Mouse (Mus musculus): ENCODE results near the gene Pex16. TPM values are rescaled to one million over a fixed set of nuclear protein-coding genes. Genes with fewer than 3 reads are reported as not detected.
"Not testable (repeated sequence)": the region's sequence is repeated elsewhere in the genome, so short reads cannot be mapped to it uniquely, and the experiment has no call there.

Gene Pex16
- polyA plus RNA-seq, 1 experiment from 2014 or later: 39.7 TPM

- Histone ChIP-seq H3K4me3 (replicated peaks) (0 out of 2 replicates have a peak overlapping the region, but pooled peaks have one; percentile 74), H3K9ac (replicated peaks) (no peak overlapping the region), H3K4me2 (peak overlapping the region; percentile 87), H3K36me3 (peaks cover 23% of the 10 kb centered on the region), H3K27me3 (replicated peaks) (no peaks in the 10 kb centered on the region), H3K4me1 (peaks cover 68% of the 10 kb centered on the region), H3K27ac (replicated peaks) (peak overlapping the region; percentile 83), H3K9me3 (replicated peaks) (no peaks in the 10 kb centered on the region)
- no peak for ATAC-seq (ENCODE audit: low FRiP score)
- WGBS: 75% methylated on average over 6 of the region's 6 CpGs
Measured at GRCm38 (mm10) chr2:92390206-92390930, 15.9 kb downstream of the Pex16 start.

GRCm38 (mm10) chr2:92391116-92391515 is 16.6 kb downstream of the Pex16 start:
- ATAC-seq (ENCODE audit: low FRiP score): no peak
- no peaks in the 10 kb centered on the region for H3K27me3 ChIP-seq (replicated peaks)

GRCm38 (mm10) chr2:92391703-92392317 is 17.3 kb downstream of the Pex16 start:
- H3K4me2 ChIP-seq: peak overlapping the region; percentile 61
- H3K4me1 ChIP-seq: peaks cover 62% of the 10 kb centered on the region
- WGBS: 14% methylated on average over 11 of the region's 11 CpGs
- no peak for ATAC-seq (ENCODE audit: low FRiP score)
- no peaks in the 10 kb centered on the region for H3K27me3 ChIP-seq (replicated peaks)
- H3K4me3 ChIP-seq (replicated peaks): peak overlapping the region; percentile 35
- no peaks in the 10 kb centered on the region for H3K9me3 ChIP-seq (replicated peaks)
- H3K9ac ChIP-seq (replicated peaks): peak overlapping the region; percentile 47
- H3K27ac ChIP-seq (replicated peaks): peak overlapping the region; percentile 78
- peaks cover 9% of the 10 kb centered on the region for H3K36me3 ChIP-seq

More at GRCm38 (mm10) chr2:92391116-92391515, 16.6 kb downstream of the Pex16 start:
- Histone ChIP-seq H3K4me1 (peaks cover 68% of the 10 kb centered on the region), H3K36me3 (peaks cover 16% of the 10 kb centered on the region), H3K27ac (replicated peaks) (0 out of 2 replicates have a peak overlapping the region, but pooled peaks have one; percentile 78), H3K9me3 (replicated peaks) (no peaks in the 10 kb centered on the region), H3K4me2 (peak overlapping the region; percentile 61), H3K4me3 (replicated peaks) (no peak overlapping the region), H3K9ac (replicated peaks) (peak overlapping the region; percentile 47; the same call in 1 of the 2 replicates)
- 87% methylated on average over 8 of the region's 8 CpGs for WGBS

GRCm38 (mm10) chr2:92392318-92393264 is 18.1 kb downstream of the Pex16 start:
- Histone ChIP-seq H3K36me3 (0 out of 2 replicates have a peak, but pooled peaks cover under 1% of the 10 kb centered on the region), H3K4me1 (peaks cover 63% of the 10 kb centered on the region), H3K4me3 (replicated peaks) (peak overlapping the region; percentile 35), H3K27ac (replicated peaks) (peak overlapping the region; percentile 78), H3K27me3 (replicated peaks) (no peaks in the 10 kb centered on the region), H3K4me2 (peak overlapping the region; percentile 61), H3K9me3 (replicated peaks) (no peaks in the 10 kb centered on the region), H3K9ac (replicated peaks) (peak overlapping the region; percentile 47)
- ATAC-seq (ENCODE audit: low FRiP score): no peak
- WGBS: 4% methylated on average over 26 of the region's 26 CpGs

GRCm38 (mm10) chr2:92395535-92395934 is 21.1 kb downstream of the Pex16 start:
- Histone ChIP-seq H3K27me3 (replicated peaks) (no peaks in the 10 kb centered on the region), H3K4me2 (no peak overlapping the region), H3K4me3 (replicated peaks) (no peak overlapping the region), H3K4me1 (peaks cover 66% of the 10 kb centered on the region), H3K9me3 (replicated peaks) (no peaks in the 10 kb centered on the region), H3K9ac (replicated peaks) (no peak overlapping the region), H3K36me3 (no peaks in the 10 kb centered on the region), H3K27ac (replicated peaks) (no peak overlapping the region)
- ATAC-seq (ENCODE audit: low FRiP score): no peak
- 91% methylated on average over 3 of the region's 3 CpGs for WGBS

GRCm38 (mm10) chr2:92397436-92397835 is 23.0 kb downstream of the Pex16 start:
- Histone ChIP-seq H3K9me3 (replicated peaks) (no peaks in the 10 kb centered on the region), H3K36me3 (no peaks in the 10 kb centered on the region), H3K4me3 (replicated peaks) (no peak overlapping the region), H3K27ac (replicated peaks) (no peak overlapping the region), H3K4me2 (no peak overlapping the region), H3K4me1 (peaks cover 57% of the 10 kb centered on the region), H3K27me3 (replicated peaks) (no peaks in the 10 kb centered on the region), H3K9ac (replicated peaks) (no peak overlapping the region)
- ATAC-seq (ENCODE audit: low FRiP score): no peak
- 72% methylated on average over 1 of the region's 1 CpGs for WGBS

- not testable (repeated sequence) for H3K36me3 ChIP-seq; ATAC-seq (ENCODE audit: low FRiP score); H3K27me3 ChIP-seq (replicated peaks); H3K27ac ChIP-seq (replicated peaks); H3K9me3 ChIP-seq (replicated peaks)
- 28% methylated on average over 4 of the region's 4 CpGs for WGBS
- H3K9ac ChIP-seq (replicated peaks): peak overlapping the region; percentile 92
- peaks cover 46% of the 10 kb centered on the region for H3K4me1 ChIP-seq
- H3K4me2 ChIP-seq: peak overlapping the region; percentile 75
- peak overlapping the region; percentile 73 for H3K4me3 ChIP-seq (replicated peaks)
Measured at GRCm38 (mm10) chr2:92399877-92400276, 25.4 kb downstream of the Pex16 start.

GRCm38 (mm10) chr2:92400682-92401081 is 26.2 kb downstream of the Pex16 start:
- H3K4me1 ChIP-seq: peaks cover 46% of the 10 kb centered on the region
- ATAC-seq (ENCODE audit: low FRiP score): peak; percentile 29; the same call in 1 of the 2 replicates

GRCm38 (mm10) chr2:92401091-92401561 is 26.6 kb downstream of the Pex16 start, which contains the start of gene Mapk8ip1:
TSS of gene Mapk8ip1 (minus strand) at chr2:92401263.
- H3K4me1 ChIP-seq: peaks cover 50% of the 10 kb centered on the region
- peak within 1 kb of the TSS; percentile 73 for H3K4me3 ChIP-seq (replicated peaks)
- WGBS: 5% methylated on average over 16 of the region's 59 CpGs
- H3K9ac ChIP-seq (replicated peaks): peak within 1 kb of the TSS; percentile 92
- peak within 1 kb of the TSS; percentile 75 for H3K4me2 ChIP-seq
- ATAC-seq (ENCODE audit: low FRiP score): peak; percentile 78
- H3K27me3 ChIP-seq (replicated peaks): no peaks in the 10 kb centered on the region
- peaks cover 22% of the 10 kb centered on the region for H3K36me3 ChIP-seq
- peak within 1 kb of the TSS; percentile 87 for H3K27ac ChIP-seq (replicated peaks)
- no peaks in the 10 kb centered on the region for H3K9me3 ChIP-seq (replicated peaks)

More at GRCm38 (mm10) chr2:92400682-92401081, 26.2 kb downstream of the Pex16 start:
- under 1% methylated on average over 22 of the region's 22 CpGs for WGBS
- Histone ChIP-seq H3K4me2 (peak overlapping the region; percentile 75), H3K4me3 (replicated peaks) (peak overlapping the region; percentile 73), H3K27me3 (replicated peaks) (no peaks in the 10 kb centered on the region), H3K27ac (replicated peaks) (peak overlapping the region; percentile 87), H3K9ac (replicated peaks) (peak overlapping the region; percentile 92), H3K36me3 (peaks cover 18% of the 10 kb centered on the region), H3K9me3 (replicated peaks) (no peaks in the 10 kb centered on the region)

GRCm38 (mm10) chr2:92402591-92403326 is 28.3 kb downstream of the Pex16 start:
- Histone ChIP-seq H3K4me2 (no peak overlapping the region), H3K9ac (replicated peaks) (no peak overlapping the region), H3K4me1 (peaks cover 42% of the 10 kb centered on the region), H3K27ac (replicated peaks) (no peak overlapping the region), H3K4me3 (replicated peaks) (no peak overlapping the region), H3K36me3 (peaks cover 34% of the 10 kb centered on the region), H3K27me3 (replicated peaks) (no peaks in the 10 kb centered on the region), H3K9me3 (replicated peaks) (no peaks in the 10 kb centered on the region)
- 72% methylated on average over 4 of the region's 4 CpGs for WGBS
- no peak for ATAC-seq (ENCODE audit: low FRiP score)
